Mouse (Mus musculus): Measurements from ENCODE around the gene Eefsec. TPM values are rescaled to one million over a fixed set of nuclear protein-coding genes. Genes with fewer than 3 reads are reported as not detected.
A peak's percentile ranks its signal among the peaks of the same experiment; 100 is the strongest.

The Eefsec gene
- polyA plus RNA-seq, 1 experiment from 2014 or later, result 33.7 TPM

DNA sequence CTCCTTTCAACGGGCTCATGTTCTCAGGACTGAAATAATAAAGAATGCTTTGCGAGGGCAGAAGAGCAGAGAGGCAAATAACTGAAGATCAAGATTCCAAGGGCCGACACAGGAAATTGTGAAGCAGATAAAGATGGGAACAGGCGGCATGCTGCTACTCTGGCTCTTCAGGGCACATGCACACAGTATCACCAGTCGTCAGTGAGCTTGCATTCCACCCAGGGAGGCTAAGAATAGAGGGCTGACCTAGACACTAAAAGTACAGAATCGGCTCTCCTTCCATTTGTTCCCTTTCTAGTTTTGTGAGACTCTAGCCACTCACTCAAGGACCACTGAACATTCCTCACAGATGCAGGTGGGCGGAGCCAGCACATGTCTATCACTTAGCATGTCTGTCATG is 145.1 kb downstream of the Eefsec start:
- WGBS, result 75% methylated on average over 7 of the region's 7 CpGs

DNA sequence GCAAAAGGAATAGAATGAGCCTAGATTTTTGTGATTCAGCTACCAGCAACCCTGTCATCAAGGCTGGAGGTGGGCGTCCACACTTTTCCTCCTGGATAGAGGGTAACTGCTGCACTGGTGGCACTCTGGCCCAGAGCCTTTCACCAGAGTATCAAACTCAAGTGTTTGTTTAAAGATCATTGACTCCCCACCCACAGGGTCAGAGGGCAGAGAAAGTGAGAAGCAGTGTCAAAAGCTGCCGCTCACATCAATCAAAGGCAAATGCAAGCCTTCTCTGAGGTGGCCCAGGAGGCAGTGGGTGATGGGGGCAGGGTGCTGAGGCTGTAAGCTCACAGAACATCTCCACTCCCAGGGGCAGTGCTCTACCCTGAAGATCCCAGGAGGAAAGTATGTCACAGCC is 146.8 kb downstream of the Eefsec start:
- Histone ChIP-seq H3K4me1 (ENCODE audit: control insufficient read depth, insufficient read depth, low read length) (no peaks in the 10 kb centered on the region), H3K27me3 (ENCODE audit: control insufficient read depth, insufficient read depth, low read length) (no peaks in the 10 kb centered on the region), H3K9ac (ENCODE audit: low read length) (no peak overlapping the region), H3K9me3 (ENCODE audit: control insufficient read depth, low read length) (no peaks in the 10 kb centered on the region), H3K4me2 (no peak overlapping the region), H3K27ac (ENCODE audit: low read depth, low read length) (no peak overlapping the region), H3K4me3 (ENCODE audit: low read depth, low read length) (no peak overlapping the region), H3K36me3 (ENCODE audit: control insufficient read depth, insufficient read depth, low read length) (no peaks in the 10 kb centered on the region)
- WGBS, result 40% methylated on average over 2 of the region's 2 CpGs
- no peak for DNase-seq (ENCODE audit: low spot score, missing footprints)
- ATAC-seq (ENCODE audit: low FRiP score), result no peak

More for the DNA sequence above, 145.1 kb downstream of the Eefsec start:
- no peaks in the 10 kb centered on the region for H3K36me3 ChIP-seq (ENCODE audit: control insufficient read depth, insufficient read depth, low read length)
- no peak overlapping the region for H3K4me2 ChIP-seq
- no peaks in the 10 kb centered on the region for H3K27me3 ChIP-seq (ENCODE audit: control insufficient read depth, insufficient read depth, low read length)
- no peak overlapping the region for H3K4me3 ChIP-seq (ENCODE audit: low read depth, low read length)
- no peak overlapping the region for H3K27ac ChIP-seq (ENCODE audit: low read depth, low read length)
- ATAC-seq (ENCODE audit: low FRiP score), result no peak
- H3K9me3 ChIP-seq (ENCODE audit: control insufficient read depth, low read length), result no peaks in the 10 kb centered on the region
- H3K9ac ChIP-seq (ENCODE audit: low read length), result no peak overlapping the region
- no peak for DNase-seq (ENCODE audit: low spot score, missing footprints)
- H3K4me1 ChIP-seq (ENCODE audit: control insufficient read depth, insufficient read depth, low read length), result no peaks in the 10 kb centered on the region

DNA sequence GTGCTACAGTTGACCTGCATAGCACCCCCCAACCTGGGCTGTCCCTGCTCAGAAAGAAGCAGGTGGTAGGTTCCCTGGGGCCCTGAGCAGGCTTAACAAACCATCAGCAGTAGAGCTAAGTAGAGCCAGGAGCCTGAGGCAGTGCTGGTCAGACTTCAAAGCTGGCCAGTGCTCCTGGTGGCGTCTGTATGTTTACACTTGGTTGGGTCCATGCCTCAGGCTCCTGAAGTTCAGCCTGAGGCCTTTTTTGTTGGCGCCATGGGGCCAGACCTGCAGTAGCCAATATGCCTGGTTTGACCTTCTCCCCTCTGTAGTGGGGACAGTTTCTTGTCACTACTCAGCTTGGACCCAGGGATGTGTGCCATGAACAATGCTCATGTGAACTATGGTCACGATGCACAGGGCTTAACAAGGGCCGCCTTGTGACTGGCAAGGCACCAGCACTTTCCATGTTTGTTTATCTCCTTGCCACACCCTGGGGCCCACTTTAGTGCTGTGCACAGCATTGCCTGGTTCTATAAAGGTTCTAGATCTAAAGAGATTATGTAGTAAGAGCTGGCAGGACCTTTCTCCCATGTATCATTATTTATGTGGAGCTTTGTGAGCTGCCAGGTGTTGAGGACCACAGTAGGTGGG is 153.9 kb downstream of the Eefsec start:
- H3K27ac ChIP-seq (ENCODE audit: low read depth, low read length), result no peak overlapping the region
- no peak overlapping the region for H3K4me2 ChIP-seq
- no peak overlapping the region for H3K4me3 ChIP-seq (ENCODE audit: low read depth, low read length)
- peak; percentile 28 for DNase-seq (ENCODE audit: low spot score, missing footprints)
- H3K4me1 ChIP-seq (ENCODE audit: control insufficient read depth, insufficient read depth, low read length), result no peaks in the 10 kb centered on the region
- no peak for ATAC-seq (ENCODE audit: low FRiP score)
- no peaks in the 10 kb centered on the region for H3K9me3 ChIP-seq (ENCODE audit: control insufficient read depth, low read length)
- WGBS, result 79% methylated on average over 4 of the region's 4 CpGs
- H3K27me3 ChIP-seq (ENCODE audit: control insufficient read depth, insufficient read depth, low read length), result no peaks in the 10 kb centered on the region
- H3K36me3 ChIP-seq (ENCODE audit: control insufficient read depth, insufficient read depth, low read length), result no peaks in the 10 kb centered on the region
- H3K9ac ChIP-seq (ENCODE audit: low read length), result no peak overlapping the region

DNA sequence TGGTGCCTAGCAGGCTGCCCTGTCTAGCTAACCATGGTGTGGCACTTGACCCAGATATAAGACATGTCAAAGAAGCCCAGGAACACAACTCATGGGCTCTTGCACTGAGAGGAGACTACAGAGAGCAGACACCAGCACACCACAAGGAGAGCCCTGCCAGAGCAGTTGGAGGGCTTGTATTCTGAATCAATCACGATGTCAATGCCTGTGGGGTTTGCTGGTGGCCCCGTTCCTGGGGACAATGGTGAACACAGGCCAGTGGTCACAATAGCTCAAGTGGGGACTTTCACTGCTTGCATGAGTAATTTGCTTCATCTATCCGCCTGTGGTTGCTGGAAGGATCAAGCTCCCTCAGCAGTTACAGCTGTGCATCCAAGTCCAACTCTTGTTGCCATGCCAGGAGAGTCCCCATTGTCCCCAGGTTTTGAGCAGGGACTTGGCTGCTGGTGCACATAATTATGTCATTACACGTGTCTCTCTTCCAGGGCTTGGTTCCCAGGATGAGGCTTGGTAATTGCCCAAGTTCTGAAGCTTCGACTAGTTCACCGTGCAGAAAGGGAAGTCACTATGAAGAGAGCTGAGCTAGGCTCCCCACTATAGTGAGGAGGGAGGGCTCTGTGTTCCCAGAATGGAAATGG is 156.1 kb downstream of the Eefsec start:
- Histone ChIP-seq H3K4me1 (ENCODE audit: control insufficient read depth, insufficient read depth, low read length) (no peaks in the 10 kb centered on the region), H3K27me3 (ENCODE audit: control insufficient read depth, insufficient read depth, low read length) (no peaks in the 10 kb centered on the region), H3K4me3 (ENCODE audit: low read depth, low read length) (no peak overlapping the region), H3K36me3 (ENCODE audit: control insufficient read depth, insufficient read depth, low read length) (no peaks in the 10 kb centered on the region), H3K4me2 (no peak overlapping the region), H3K9me3 (ENCODE audit: control insufficient read depth, low read length) (no peaks in the 10 kb centered on the region), H3K9ac (ENCODE audit: low read length) (no peak overlapping the region), H3K27ac (ENCODE audit: low read depth, low read length) (no peak overlapping the region)
- DNase-seq (ENCODE audit: low spot score, missing footprints) (no peak), ATAC-seq (ENCODE audit: low FRiP score) (no peak)
- WGBS, result 84% methylated on average over 6 of the region's 6 CpGs

DNA sequence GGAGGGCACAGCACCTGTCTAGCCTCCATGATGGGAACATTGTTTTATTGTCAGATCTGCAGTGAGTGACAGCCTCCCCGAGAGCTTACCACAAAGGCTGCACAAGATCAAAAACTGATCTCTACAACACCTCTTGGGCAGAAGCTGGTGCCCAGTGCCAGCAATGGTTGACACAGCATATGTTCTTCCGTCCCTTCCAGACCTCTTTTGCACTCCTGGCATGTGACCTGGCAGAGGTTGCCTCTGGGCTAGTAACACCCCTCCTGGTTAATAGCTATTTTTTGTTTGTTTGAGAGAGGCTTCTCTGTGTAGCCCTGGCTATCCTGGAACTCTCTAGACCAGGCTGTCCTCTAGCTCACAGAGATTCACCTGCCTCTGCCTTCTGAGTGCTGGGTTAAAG is 168.2 kb downstream of the Eefsec start:
- WGBS, result 83% methylated on average over 2 of the region's 2 CpGs
- ATAC-seq (ENCODE audit: low FRiP score), result no peak
- H3K36me3 ChIP-seq (ENCODE audit: control insufficient read depth, insufficient read depth, low read length), result 0 out of 2 replicates have a peak, but pooled peaks cover 2% of the 10 kb centered on the region

DNA sequence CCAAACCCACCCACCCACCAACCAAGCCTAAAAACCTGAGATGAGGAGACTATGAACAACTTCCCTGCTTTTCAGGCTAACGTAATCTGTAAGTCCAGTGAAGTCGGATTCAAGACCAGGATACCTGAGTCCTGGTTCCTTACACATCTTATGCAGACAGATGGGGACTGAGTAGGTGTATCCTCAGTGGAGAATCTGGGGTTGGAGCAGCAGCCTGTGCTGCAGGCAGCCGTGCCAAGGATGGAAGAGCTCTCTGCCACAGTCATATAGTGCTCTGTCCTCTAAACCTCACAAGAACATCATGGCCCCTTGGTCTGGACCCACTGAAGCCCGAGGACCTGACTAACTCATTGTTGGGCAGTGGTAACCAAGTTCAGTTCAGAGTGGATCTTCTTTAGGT is 169.1 kb downstream of the Eefsec start:
- no peak for ATAC-seq (ENCODE audit: low FRiP score)
- no peak overlapping the region for H3K4me3 ChIP-seq (ENCODE audit: low read depth, low read length)
- 89% methylated on average over 4 of the region's 4 CpGs for WGBS

More for the DNA sequence above, 168.2 kb downstream of the Eefsec start:
- Histone ChIP-seq H3K4me3 (ENCODE audit: low read depth, low read length) (no peak overlapping the region), H3K27me3 (ENCODE audit: control insufficient read depth, insufficient read depth, low read length) (no peaks in the 10 kb centered on the region), H3K4me2 (no peak overlapping the region), H3K9ac (ENCODE audit: low read length) (no peak overlapping the region), H3K27ac (ENCODE audit: low read depth, low read length) (no peak overlapping the region), H3K9me3 (ENCODE audit: control insufficient read depth, low read length) (no peaks in the 10 kb centered on the region), H3K4me1 (ENCODE audit: control insufficient read depth, insufficient read depth, low read length) (no peaks in the 10 kb centered on the region)
- DNase-seq (ENCODE audit: low spot score, missing footprints), result no peak

DNA sequence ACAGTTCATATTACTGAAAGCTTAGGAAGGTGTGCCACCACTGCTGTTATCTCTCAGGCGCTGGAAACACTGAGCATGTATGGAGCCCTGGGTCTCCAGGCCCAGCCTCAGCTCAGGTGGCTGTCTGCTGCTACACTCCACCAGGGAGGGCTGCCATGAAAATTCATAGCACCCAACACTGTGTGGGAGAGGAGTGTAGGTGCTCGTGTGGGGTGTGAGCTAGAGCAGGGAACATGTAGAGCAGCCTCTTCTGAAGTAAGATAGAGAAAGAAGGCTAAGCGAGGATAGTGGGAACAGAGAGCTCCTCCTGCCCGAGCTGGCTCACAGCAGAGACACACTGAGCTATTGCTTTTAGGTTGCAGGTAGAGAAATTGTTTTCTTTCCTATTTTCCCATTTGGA is 170.1 kb downstream of the Eefsec start:
- Histone ChIP-seq H3K4me3 (ENCODE audit: low read depth, low read length) (no peak overlapping the region), H3K4me2 (no peak overlapping the region), H3K9ac (ENCODE audit: low read length) (no peak overlapping the region), H3K9me3 (ENCODE audit: control insufficient read depth, low read length) (no peaks in the 10 kb centered on the region), H3K4me1 (ENCODE audit: control insufficient read depth, insufficient read depth, low read length) (no peaks in the 10 kb centered on the region), H3K27ac (ENCODE audit: low read depth, low read length) (no peak overlapping the region), H3K36me3 (ENCODE audit: control insufficient read depth, insufficient read depth, low read length) (0 out of 2 replicates have a peak, but pooled peaks cover 2% of the 10 kb centered on the region), H3K27me3 (ENCODE audit: control insufficient read depth, insufficient read depth, low read length) (no peaks in the 10 kb centered on the region)
- ATAC-seq (ENCODE audit: low FRiP score) (no peak), DNase-seq (ENCODE audit: low spot score, missing footprints) (no peak)
- WGBS, result 95% methylated on average over 4 of the region's 4 CpGs

More for the DNA sequence above, 169.1 kb downstream of the Eefsec start:
- Histone ChIP-seq H3K36me3 (ENCODE audit: control insufficient read depth, insufficient read depth, low read length) (0 out of 2 replicates have a peak, but pooled peaks cover 2% of the 10 kb centered on the region), H3K27ac (ENCODE audit: low read depth, low read length) (no peak overlapping the region), H3K4me1 (ENCODE audit: control insufficient read depth, insufficient read depth, low read length) (no peaks in the 10 kb centered on the region), H3K27me3 (ENCODE audit: control insufficient read depth, insufficient read depth, low read length) (no peaks in the 10 kb centered on the region), H3K4me2 (no peak overlapping the region), H3K9me3 (ENCODE audit: control insufficient read depth, low read length) (no peaks in the 10 kb centered on the region), H3K9ac (ENCODE audit: low read length) (no peak overlapping the region)
- DNase-seq (ENCODE audit: low spot score, missing footprints), result no peak

DNA sequence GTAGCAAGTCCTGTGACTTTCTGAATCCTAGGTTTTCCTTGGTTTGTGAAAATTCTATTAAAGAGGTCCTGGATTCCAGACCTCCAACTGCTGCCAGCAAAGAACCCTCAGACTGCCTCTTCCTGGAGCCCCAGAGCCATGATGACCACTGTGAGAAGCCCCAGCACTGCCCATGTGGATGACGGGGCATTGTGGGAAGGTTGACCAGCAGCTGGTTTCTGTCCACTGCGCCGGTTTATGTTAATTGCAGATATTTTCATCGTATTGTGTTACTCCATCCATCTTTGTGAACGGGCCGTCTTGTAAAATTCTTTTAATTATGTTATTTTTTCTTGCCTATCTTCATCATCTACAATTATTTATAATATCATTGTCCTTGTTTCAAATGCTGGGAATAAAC is 171.7 kb downstream of the Eefsec start:
- no peaks in the 10 kb centered on the region for H3K4me1 ChIP-seq (ENCODE audit: control insufficient read depth, insufficient read depth, low read length)
- DNase-seq (ENCODE audit: low spot score, missing footprints) (no peak), ATAC-seq (ENCODE audit: low FRiP score) (no peak)
- WGBS, result 93% methylated on average over 6 of the region's 6 CpGs
- H3K9ac ChIP-seq (ENCODE audit: low read length), result no peak overlapping the region
- H3K27ac ChIP-seq (ENCODE audit: low read depth, low read length), result no peak overlapping the region
- H3K27me3 ChIP-seq (ENCODE audit: control insufficient read depth, insufficient read depth, low read length), result no peaks in the 10 kb centered on the region
- H3K4me3 ChIP-seq (ENCODE audit: low read depth, low read length), result no peak overlapping the region
- no peaks in the 10 kb centered on the region for H3K9me3 ChIP-seq (ENCODE audit: control insufficient read depth, low read length)
- no peak overlapping the region for H3K4me2 ChIP-seq
- 0 out of 2 replicates have a peak, but pooled peaks cover 2% of the 10 kb centered on the region for H3K36me3 ChIP-seq (ENCODE audit: control insufficient read depth, insufficient read depth, low read length)

DNA sequence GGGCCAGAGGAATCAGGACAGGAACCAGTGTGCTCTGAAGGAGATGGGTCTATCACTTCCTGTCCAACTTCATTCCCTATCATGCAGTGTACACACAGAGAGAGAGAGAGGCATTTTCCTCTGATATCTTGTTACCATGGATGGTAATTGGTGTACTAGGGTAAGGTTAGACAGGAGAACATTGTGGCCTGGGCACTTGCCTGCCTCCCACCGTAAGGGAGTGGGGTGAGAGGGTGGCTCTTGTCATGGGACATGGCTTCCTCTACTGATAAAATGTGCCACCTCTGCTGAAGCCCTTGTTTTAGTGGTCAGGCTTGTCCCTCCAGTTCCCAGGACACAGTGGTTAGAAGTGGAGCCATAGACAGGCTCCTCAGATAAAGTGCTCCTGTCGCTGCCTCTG is 178.4 kb downstream of the Eefsec start:
- 84% methylated on average over 2 of the region's 2 CpGs for WGBS
- Histone ChIP-seq H3K36me3 (ENCODE audit: control insufficient read depth, insufficient read depth, low read length) (no peaks in the 10 kb centered on the region), H3K9ac (ENCODE audit: low read length) (no peak overlapping the region)

More for the DNA sequence above, 178.4 kb downstream of the Eefsec start:
- DNase-seq (ENCODE audit: low spot score, missing footprints) (no peak), ATAC-seq (ENCODE audit: low FRiP score) (no peak)
- H3K27me3 ChIP-seq (ENCODE audit: control insufficient read depth, insufficient read depth, low read length), result no peaks in the 10 kb centered on the region
- no peak overlapping the region for H3K4me3 ChIP-seq (ENCODE audit: low read depth, low read length)
- H3K4me1 ChIP-seq (ENCODE audit: control insufficient read depth, insufficient read depth, low read length), result no peaks in the 10 kb centered on the region
- no peak overlapping the region for H3K27ac ChIP-seq (ENCODE audit: low read depth, low read length)
- no peak overlapping the region for H3K4me2 ChIP-seq
- H3K9me3 ChIP-seq (ENCODE audit: control insufficient read depth, low read length), result no peaks in the 10 kb centered on the region
